Mouse (Mus musculus): Measurements from ENCODE around the gene Adcy2. TPM values are rescaled to one million over a fixed set of nuclear protein-coding genes. Genes with fewer than 3 reads are reported as not detected.

Gene Adcy2
- polyA plus RNA-seq, 1 experiment = not detected

GRCm38 (mm10) chr13:68960513-68960912 lies 38.8 kb downstream of the Adcy2 start:
- Histone ChIP-seq H3K27me3 (ENCODE audit: control insufficient read depth, insufficient read depth, insufficient read length) (no peaks in the 10 kb centered on the region), H3ac (ENCODE audit: control insufficient read depth, insufficient read length, low read depth) (no peak overlapping the region), H3K79me2 (ENCODE audit: control insufficient read depth, insufficient read depth) (no peaks in the 10 kb centered on the region), H3K4me3 (ENCODE audit: insufficient read depth, poor library complexity, severe bottlenecking) (no peak overlapping the region), H3K79me3 (ENCODE audit: low read depth) (no peaks in the 10 kb centered on the region), H3K36me3 (ENCODE audit: control insufficient read depth, insufficient read depth) (no peaks in the 10 kb centered on the region)
- TF ChIP-seq CEBPB (IDR thresholded peaks at IDR 0.05; ENCODE audit: low read depth) (no peak), FOSL1 (IDR thresholded peaks at IDR 0.05; ENCODE audit: insufficient read depth, low read length, poor library complexity, severe bottlenecking) (no peak), MYOG (IDR thresholded peaks at IDR 0.05; ENCODE audit: control insufficient read depth, extremely low read depth, insufficient read length) (no peak), MAX (IDR thresholded peaks at IDR 0.05) (no peak), MYOD1 (IDR thresholded peaks at IDR 0.05; ENCODE audit: control insufficient read depth, insufficient read length, low read depth) (no peak), USF1 (IDR thresholded peaks at IDR 0.05; ENCODE audit: low read depth) (no peak)

GRCm38 (mm10) chr13:68959406-68959805 lies 39.9 kb downstream of the Adcy2 start:
- no peak overlapping the region for H3K4me3 ChIP-seq (ENCODE audit: insufficient read depth, poor library complexity, severe bottlenecking)
- no peak overlapping the region for H3ac ChIP-seq (ENCODE audit: control insufficient read depth, insufficient read length, low read depth)
- no peak for TF ChIP-seq MYOG (IDR thresholded peaks at IDR 0.05; ENCODE audit: control insufficient read depth, extremely low read depth, insufficient read length)
- no peak for TF ChIP-seq CEBPB (IDR thresholded peaks at IDR 0.05; ENCODE audit: low read depth)
- no peak for TF ChIP-seq MYOD1 (IDR thresholded peaks at IDR 0.05; ENCODE audit: control insufficient read depth, insufficient read length, low read depth)
- TF ChIP-seq CTCF (IDR thresholded peaks at IDR 0.05; ENCODE audit: control insufficient read depth, insufficient read depth, insufficient read length) = no peak
- no peak for TF ChIP-seq FOSL1 (IDR thresholded peaks at IDR 0.05; ENCODE audit: insufficient read depth, low read length, poor library complexity, severe bottlenecking)
- no peak for TF ChIP-seq USF1 (IDR thresholded peaks at IDR 0.05; ENCODE audit: low read depth)
- no peak for TF ChIP-seq MAX (IDR thresholded peaks at IDR 0.05)
- H3K27me3 ChIP-seq (ENCODE audit: control insufficient read depth, insufficient read depth, insufficient read length) = no peaks in the 10 kb centered on the region
- H3K36me3 ChIP-seq (ENCODE audit: control insufficient read depth, insufficient read depth) = no peaks in the 10 kb centered on the region
- no peaks in the 10 kb centered on the region for H3K79me3 ChIP-seq (ENCODE audit: low read depth)
- H3K79me2 ChIP-seq (ENCODE audit: control insufficient read depth, insufficient read depth) = no peaks in the 10 kb centered on the region

- no peaks in the 10 kb centered on the region for H3K36me3 ChIP-seq (ENCODE audit: control insufficient read depth, insufficient read depth)
- no peak overlapping the region for H3ac ChIP-seq (ENCODE audit: control insufficient read depth, insufficient read length, low read depth)
- H3K27me3 ChIP-seq (ENCODE audit: control insufficient read depth, insufficient read depth, insufficient read length) = no peaks in the 10 kb centered on the region
- no peak for TF ChIP-seq CEBPB (IDR thresholded peaks at IDR 0.05; ENCODE audit: low read depth)
- TF ChIP-seq MAX (IDR thresholded peaks at IDR 0.05) = no peak
- H3K79me2 ChIP-seq (ENCODE audit: control insufficient read depth, insufficient read depth) = no peaks in the 10 kb centered on the region
- H3K79me3 ChIP-seq (ENCODE audit: low read depth) = no peaks in the 10 kb centered on the region
- H3K4me3 ChIP-seq (ENCODE audit: insufficient read depth, poor library complexity, severe bottlenecking) = no peak overlapping the region
Measured at GRCm38 (mm10) chr13:68942735-68943134, 56.6 kb downstream of the Adcy2 start.

- TF ChIP-seq MYOD1 (IDR thresholded peaks at IDR 0.05; ENCODE audit: control insufficient read depth, insufficient read length, low read depth) = no peak
- no peaks in the 10 kb centered on the region for H3K27me3 ChIP-seq (ENCODE audit: control insufficient read depth, insufficient read depth, insufficient read length)
Measured at GRCm38 (mm10) chr13:68941429-68941828, 57.9 kb downstream of the Adcy2 start.

GRCm38 (mm10) chr13:68932283-68932647 lies 67.1 kb downstream of the Adcy2 start:
- H3K79me2 ChIP-seq (ENCODE audit: control insufficient read depth, insufficient read depth) = no peaks in the 10 kb centered on the region

More at GRCm38 (mm10) chr13:68941429-68941828, 57.9 kb downstream of the Adcy2 start:
- Histone ChIP-seq H3K79me3 (ENCODE audit: low read depth) (no peaks in the 10 kb centered on the region), H3ac (ENCODE audit: control insufficient read depth, insufficient read length, low read depth) (no peak overlapping the region), H3K79me2 (ENCODE audit: control insufficient read depth, insufficient read depth) (no peaks in the 10 kb centered on the region), H3K36me3 (ENCODE audit: control insufficient read depth, insufficient read depth) (no peaks in the 10 kb centered on the region), H3K4me3 (ENCODE audit: insufficient read depth, poor library complexity, severe bottlenecking) (no peak overlapping the region)

GRCm38 (mm10) chr13:68931602-68932282 lies 67.6 kb downstream of the Adcy2 start:
- Histone ChIP-seq H3K27me3 (ENCODE audit: control insufficient read depth, insufficient read depth, insufficient read length) (no peaks in the 10 kb centered on the region), H3K4me3 (ENCODE audit: insufficient read depth, poor library complexity, severe bottlenecking) (no peak overlapping the region), H3K79me2 (ENCODE audit: control insufficient read depth, insufficient read depth) (no peaks in the 10 kb centered on the region), H3K36me3 (ENCODE audit: control insufficient read depth, insufficient read depth) (no peaks in the 10 kb centered on the region), H3ac (ENCODE audit: control insufficient read depth, insufficient read length, low read depth) (no peak overlapping the region), H3K79me3 (ENCODE audit: low read depth) (no peaks in the 10 kb centered on the region)
- TF ChIP-seq MYOD1 (IDR thresholded peaks at IDR 0.05; ENCODE audit: control insufficient read depth, insufficient read length, low read depth) (no peak), CTCF (IDR thresholded peaks at IDR 0.05; ENCODE audit: control insufficient read depth, insufficient read depth, insufficient read length) (no peak), MYOG (IDR thresholded peaks at IDR 0.05; ENCODE audit: control insufficient read depth, extremely low read depth, insufficient read length) (no peak), FOSL1 (IDR thresholded peaks at IDR 0.05; ENCODE audit: insufficient read depth, low read length, poor library complexity, severe bottlenecking) (no peak), MAX (IDR thresholded peaks at IDR 0.05) (no peak), CEBPB (IDR thresholded peaks at IDR 0.05; ENCODE audit: low read depth) (no peak), USF1 (IDR thresholded peaks at IDR 0.05; ENCODE audit: low read depth) (no peak)

More at GRCm38 (mm10) chr13:68932283-68932647, 67.1 kb downstream of the Adcy2 start:
- H3K36me3 ChIP-seq (ENCODE audit: control insufficient read depth, insufficient read depth) = no peaks in the 10 kb centered on the region
- H3K4me3 ChIP-seq (ENCODE audit: insufficient read depth, poor library complexity, severe bottlenecking) = no peak overlapping the region
- H3ac ChIP-seq (ENCODE audit: control insufficient read depth, insufficient read length, low read depth) = no peak overlapping the region
- H3K79me3 ChIP-seq (ENCODE audit: low read depth) = no peaks in the 10 kb centered on the region
- no peaks in the 10 kb centered on the region for H3K27me3 ChIP-seq (ENCODE audit: control insufficient read depth, insufficient read depth, insufficient read length)
- no peak for TF ChIP-seq CEBPB (IDR thresholded peaks at IDR 0.05; ENCODE audit: low read depth)
